Mouse (Mus musculus) midbrain, embryonic 11.5 days (tissue): ENCODE results near the gene Pld2. TPM values are rescaled to one million over a fixed set of nuclear protein-coding genes. Genes with fewer than 3 reads are reported as not detected.

Experiments used
- polyA plus RNA-seq: library from polyadenylated mRNA; unstranded; fragments of >200 nt; fragmentation: Nextera tagmentation; extraction: Ambion mirVana; gene quantifications from 2 replicates; pipeline ENCODE4 v1.2.1, GENCODE M21; 2014

Pld2 gene
- polyA plus RNA-seq, 1 experiment from 2014 or later, result 3.5 TPM

Other genes with a start within 250 kb of the Pld2 start
- 0.21 TPM in 1 of 2 replicates, not detected in the other for gene Alox12e, start 217.4 kb upstream of the Pld2 start, polyA plus RNA-seq
- gene Alox15, start 188.0 kb upstream of the Pld2 start, polyA plus RNA-seq, result 0.12 and 0.14 TPM in 2 replicates
- 32.5 and 33.7 TPM in 2 replicates for gene Pelp1, start 130.0 kb upstream of the Pld2 start, polyA plus RNA-seq
- 28.9 and 31.3 TPM in 2 replicates for gene Arrb2, start 107.4 kb upstream of the Pld2 start, polyA plus RNA-seq
- gene Med11, start 88.1 kb upstream of the Pld2 start, polyA plus RNA-seq, result 37.7 and 42.1 TPM in 2 replicates
- gene Zmynd15, start 80.6 kb upstream of the Pld2 start, polyA plus RNA-seq, result 0.18 and 0.26 TPM in 2 replicates
- gene Cxcl16, start 80.1 kb upstream of the Pld2 start, polyA plus RNA-seq, result 0.50 and 0.82 TPM in 2 replicates
- not detected in 2 replicates for gene Tm4sf5, start 34.8 kb upstream of the Pld2 start, polyA plus RNA-seq
- gene Vmo1, start 25.4 kb upstream of the Pld2 start, polyA plus RNA-seq, result 0.42 TPM in 1 of 2 replicates, not detected in the other
- gene Gltpd2, start 20.9 kb upstream of the Pld2 start, polyA plus RNA-seq, result 0.18 and 0.22 TPM in 2 replicates
- gene Psmb6, start 14.7 kb upstream of the Pld2 start, polyA plus RNA-seq, result 826 and 909 TPM in 2 replicates
- gene Gm40193, start 7.1 kb upstream of the Pld2 start, polyA plus RNA-seq, result not detected in 2 replicates
- gene Mink1, start 22.8 kb downstream of the Pld2 start, polyA plus RNA-seq, result 12.3 and 12.9 TPM in 2 replicates
- gene 4930544D05Rik, start 75.8 kb downstream of the Pld2 start, polyA plus RNA-seq, result not detected in 2 replicates
- gene Chrne, start 79.2 kb downstream of the Pld2 start, polyA plus RNA-seq, result not detected in 2 replicates
- 0.61 and 0.81 TPM in 2 replicates for gene Gp1ba, start 99.1 kb downstream of the Pld2 start, polyA plus RNA-seq
- 87.0 and 87.9 TPM in 2 replicates for gene Rnf167, start 107.2 kb downstream of the Pld2 start, polyA plus RNA-seq
- gene Slc25a11, start 107.4 kb downstream of the Pld2 start, polyA plus RNA-seq, result 134 and 142 TPM in 2 replicates
- 1,303 and 1,326 TPM in 2 replicates for gene Pfn1, start 114.6 kb downstream of the Pld2 start, polyA plus RNA-seq
- 13.8 and 14.3 TPM in 2 replicates for gene Eno3, start 117.1 kb downstream of the Pld2 start, polyA plus RNA-seq
- 138 and 139 TPM in 2 replicates for gene Spag7, start 129.4 kb downstream of the Pld2 start, polyA plus RNA-seq
- gene Camta2, start 148.0 kb downstream of the Pld2 start, polyA plus RNA-seq, result 6.6 and 6.7 TPM in 2 replicates
- gene Inca1, start 160.1 kb downstream of the Pld2 start, polyA plus RNA-seq, result 1.3 TPM in 2 replicates
- 6.1 and 7.1 TPM in 2 replicates for gene Kif1c, start 160.5 kb downstream of the Pld2 start, polyA plus RNA-seq
- 10.2 and 11.0 TPM in 2 replicates for gene Zfp3, start 224.1 kb downstream of the Pld2 start, polyA plus RNA-seq